Mouse (Mus musculus): ENCODE measurements around the gene Ptpn14. TPM values are rescaled to one million over a fixed set of nuclear protein-coding genes. Genes with fewer than 3 reads are reported as not detected.

Ptpn14 gene
- polyA plus RNA-seq, 1 experiment from 2014 or later: 0.03 TPM

DNA sequence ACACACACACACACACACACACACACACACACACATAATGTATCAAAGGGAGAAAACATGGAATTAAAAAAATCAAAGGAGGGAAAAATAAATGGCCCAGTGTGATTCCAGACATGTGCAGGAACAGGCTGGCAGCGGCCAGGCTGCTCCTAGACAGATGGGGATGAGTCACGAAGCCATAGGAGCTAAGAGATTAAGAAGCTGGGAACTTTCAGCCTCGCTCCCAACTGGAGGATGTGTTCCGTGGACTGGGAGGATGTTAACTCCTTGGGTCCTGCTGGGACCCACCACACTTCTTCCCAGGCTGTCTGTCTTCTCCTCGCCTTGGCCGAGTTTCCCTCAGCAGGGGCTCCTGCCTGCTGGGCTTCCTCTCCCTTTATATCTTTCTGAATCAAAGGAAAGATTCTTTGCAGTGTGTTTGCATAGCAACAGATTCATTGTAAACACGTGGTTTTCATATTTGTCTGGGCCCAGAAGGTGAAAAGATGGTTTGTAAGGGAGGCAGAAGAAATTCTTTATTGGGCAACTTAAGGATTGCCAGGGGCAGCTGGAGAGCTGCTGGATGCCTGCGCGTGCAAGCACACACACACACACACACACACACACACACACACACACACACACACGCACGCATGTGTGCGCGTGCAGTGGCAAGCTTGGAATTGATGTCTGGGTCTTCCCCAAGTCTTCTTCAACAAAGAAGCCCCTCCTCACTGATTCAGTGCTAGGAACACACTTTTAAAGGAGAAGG, 72.3 kb downstream of the Ptpn14 start:
- Histone ChIP-seq H3K79me2 (ENCODE audit: inconsistent target) (no peaks in the 10 kb centered on the region), H3K27ac (no peak overlapping the region), H3K4me3 (ENCODE audit: inconsistent target) (no peak overlapping the region), H3K36me3 (ENCODE audit: inconsistent target) (no peaks in the 10 kb centered on the region)
- 95% methylated on average over 9 of the region's 13 CpGs for WGBS (ENCODE audit: missing documents)

- Histone ChIP-seq H3K36me3 (ENCODE audit: inconsistent target) (no peaks in the 10 kb centered on the region), H3K27ac (no peak overlapping the region), H3K4me3 (ENCODE audit: inconsistent target) (no peak overlapping the region), H3K79me2 (ENCODE audit: inconsistent target) (no peaks in the 10 kb centered on the region)
- 79% methylated on average over 4 of the region's 4 CpGs for WGBS (ENCODE audit: missing documents)
Measured at GRCm38 (mm10) chr1:189801303-189801702, 73.2 kb downstream of the Ptpn14 start.

DNA sequence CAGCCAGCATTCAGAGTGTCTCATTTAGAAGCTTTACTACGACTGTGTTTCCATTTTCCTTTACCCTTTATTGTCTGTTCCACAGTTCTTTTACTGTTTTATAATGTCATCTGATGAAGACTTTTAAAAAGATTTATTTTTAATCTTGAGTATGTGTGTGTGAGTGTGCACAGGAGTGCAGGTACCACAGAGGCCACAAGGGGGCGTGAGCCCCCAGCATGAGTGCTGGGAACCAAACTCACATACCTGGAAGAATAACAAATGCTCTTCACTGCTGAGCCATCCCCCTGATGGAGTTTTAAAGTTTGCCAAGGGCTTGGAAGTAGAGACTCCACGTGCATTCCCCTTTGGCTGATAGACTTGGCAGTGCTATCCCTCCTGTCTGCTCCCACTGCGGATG, 74.5 kb downstream of the Ptpn14 start:
- H3K4me3 ChIP-seq (ENCODE audit: inconsistent target): no peak overlapping the region
- WGBS (ENCODE audit: missing documents): 99% methylated on average over 4 of the region's 4 CpGs
- H3K79me2 ChIP-seq (ENCODE audit: inconsistent target): no peaks in the 10 kb centered on the region
- H3K36me3 ChIP-seq (ENCODE audit: inconsistent target): no peaks in the 10 kb centered on the region
- no peak overlapping the region for H3K27ac ChIP-seq

DNA sequence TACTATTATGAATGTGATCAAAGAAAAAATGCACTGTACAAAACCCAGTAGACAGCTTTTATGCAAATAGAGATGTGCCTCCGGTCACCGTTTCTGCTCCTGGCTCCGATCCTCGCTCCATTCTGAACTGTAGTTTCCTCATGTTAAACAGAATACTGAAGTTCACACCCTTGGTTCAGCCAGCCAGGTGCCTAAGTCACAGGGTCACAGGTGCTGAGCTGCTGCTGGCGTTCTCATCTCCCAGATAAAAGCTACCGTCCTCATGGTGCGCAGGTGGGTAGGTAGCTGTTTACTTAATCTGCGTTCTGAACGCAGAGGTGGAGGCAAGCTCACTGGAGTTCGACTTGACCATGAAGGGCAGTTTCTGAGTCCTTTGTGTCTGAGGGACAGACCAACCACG, 75.7 kb downstream of the Ptpn14 start:
- no peak overlapping the region for H3K27ac ChIP-seq
- no peaks in the 10 kb centered on the region for H3K36me3 ChIP-seq (ENCODE audit: inconsistent target)
- H3K4me3 ChIP-seq (ENCODE audit: inconsistent target): no peak overlapping the region
- no peaks in the 10 kb centered on the region for H3K79me2 ChIP-seq (ENCODE audit: inconsistent target)
- WGBS (ENCODE audit: missing documents): 93% methylated on average over 11 of the region's 11 CpGs

DNA sequence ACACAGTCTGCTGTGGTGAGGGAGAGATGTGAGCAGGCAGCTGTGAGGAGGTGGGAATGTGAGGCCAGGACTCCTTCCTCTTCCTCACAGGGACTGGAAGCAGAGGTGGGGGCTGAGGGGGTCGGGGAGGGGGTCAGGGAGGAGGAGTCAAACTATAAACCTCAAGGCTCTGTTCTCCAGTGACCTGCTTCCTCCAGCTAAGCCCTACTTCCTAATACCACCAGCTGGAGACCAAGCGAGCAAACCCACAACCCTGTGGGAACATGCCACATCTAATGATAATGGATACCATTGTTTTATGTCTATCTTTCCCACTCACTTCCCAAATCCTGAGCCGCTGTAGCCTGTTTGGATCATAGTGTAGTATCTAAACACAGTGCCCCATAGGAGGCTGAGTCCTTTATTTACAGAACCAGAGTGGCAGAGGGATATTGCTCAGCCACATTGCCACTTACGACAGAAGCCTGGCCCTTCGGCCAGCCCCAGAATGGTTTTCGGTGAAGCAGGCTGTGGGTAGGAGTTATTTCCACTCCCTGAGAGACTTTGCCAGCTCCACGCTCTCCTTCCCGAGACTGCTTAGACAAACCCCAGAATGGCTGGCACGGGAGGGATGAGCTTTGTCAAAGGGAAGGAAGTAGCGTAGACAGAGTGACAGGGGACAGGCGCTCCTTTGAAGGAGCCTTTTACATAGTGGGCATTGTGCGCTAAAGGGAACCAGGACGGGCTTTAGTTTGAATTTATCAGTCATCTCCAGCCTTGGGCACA, 78.6 kb downstream of the Ptpn14 start:
- H3K36me3 ChIP-seq (ENCODE audit: inconsistent target): no peaks in the 10 kb centered on the region
- 76% methylated on average over 13 of the region's 13 CpGs for WGBS (ENCODE audit: missing documents)
- H3K4me3 ChIP-seq (ENCODE audit: inconsistent target): no peak overlapping the region
- H3K79me2 ChIP-seq (ENCODE audit: inconsistent target): no peaks in the 10 kb centered on the region
- H3K27ac ChIP-seq: no peak overlapping the region

DNA sequence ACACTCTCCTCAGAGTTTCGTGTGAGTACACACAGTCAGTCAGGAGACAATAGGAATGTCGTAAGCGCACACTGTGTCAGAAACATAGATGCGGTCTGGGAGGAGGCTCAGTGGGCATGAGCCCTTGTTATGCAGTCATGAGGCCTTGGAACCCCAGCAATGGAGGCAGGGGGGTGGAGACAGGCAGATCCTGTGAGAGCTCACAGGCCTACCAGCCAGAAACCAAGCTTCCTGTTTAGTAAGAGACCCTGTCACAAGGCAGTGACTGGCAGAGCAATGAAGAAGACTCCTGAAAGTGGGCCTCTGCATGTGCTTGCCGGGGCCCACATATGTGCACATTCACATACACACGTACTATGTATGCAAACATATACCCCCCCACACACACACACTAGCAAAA, 79.9 kb downstream of the Ptpn14 start:
- WGBS (ENCODE audit: missing documents): 92% methylated on average over 6 of the region's 6 CpGs

DNA sequence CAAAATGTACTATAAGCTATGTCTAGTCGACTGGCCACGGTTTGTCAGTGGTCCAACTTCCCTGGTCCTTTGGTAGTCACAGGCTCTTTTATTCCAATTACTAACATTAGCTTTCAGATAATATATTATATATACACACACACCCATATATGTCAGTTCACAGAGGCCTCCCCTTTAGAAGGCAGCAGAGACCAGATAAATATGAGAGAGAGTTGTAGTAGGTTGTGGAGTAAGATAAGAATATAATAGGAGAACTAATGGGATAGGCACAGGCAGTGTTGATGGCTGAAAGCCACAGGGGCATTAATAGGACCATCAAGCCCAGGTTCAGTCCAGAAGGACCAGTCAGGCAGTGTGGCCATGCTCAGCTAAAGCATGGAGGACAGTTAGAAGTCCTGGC, 80.4 kb downstream of the Ptpn14 start:
- no peak overlapping the region for H3K27ac ChIP-seq
- 78% methylated on average over 2 of the region's 2 CpGs for WGBS (ENCODE audit: missing documents)

More for the DNA sequence above, 79.9 kb downstream of the Ptpn14 start:
- no peaks in the 10 kb centered on the region for H3K79me2 ChIP-seq (ENCODE audit: inconsistent target)
- no peak overlapping the region for H3K4me3 ChIP-seq (ENCODE audit: inconsistent target)
- H3K27ac ChIP-seq: no peak overlapping the region
- no peaks in the 10 kb centered on the region for H3K36me3 ChIP-seq (ENCODE audit: inconsistent target)

DNA sequence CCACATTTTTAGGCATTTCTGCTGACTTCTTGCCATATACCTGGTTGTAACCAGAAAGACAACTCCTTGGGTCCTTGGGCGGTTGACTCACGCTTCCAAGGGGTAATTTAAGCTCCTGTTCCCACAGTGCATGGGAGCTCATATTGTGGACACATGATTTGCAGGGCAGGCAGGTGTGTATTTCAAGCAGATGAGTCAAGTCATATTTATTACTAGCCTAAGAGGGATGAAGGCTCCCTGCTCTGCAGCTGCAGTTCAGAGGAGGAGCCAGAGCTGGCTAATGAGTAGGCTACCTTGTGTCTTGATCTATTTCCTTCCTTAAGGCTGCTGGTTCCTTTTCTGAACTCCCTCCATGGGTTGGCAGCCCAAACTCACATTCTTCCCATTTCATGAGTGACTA, 83.7 kb downstream of the Ptpn14 start:
- no peak overlapping the region for H3K27ac ChIP-seq
- H3K4me3 ChIP-seq (ENCODE audit: inconsistent target): no peak overlapping the region
- 94% methylated on average over 2 of the region's 2 CpGs for WGBS (ENCODE audit: missing documents)
- H3K36me3 ChIP-seq (ENCODE audit: inconsistent target): no peaks in the 10 kb centered on the region
- H3K79me2 ChIP-seq (ENCODE audit: inconsistent target): no peaks in the 10 kb centered on the region

More for the DNA sequence above, 80.4 kb downstream of the Ptpn14 start:
- Histone ChIP-seq H3K79me2 (ENCODE audit: inconsistent target) (no peaks in the 10 kb centered on the region), H3K4me3 (ENCODE audit: inconsistent target) (no peak overlapping the region), H3K36me3 (ENCODE audit: inconsistent target) (no peaks in the 10 kb centered on the region)

DNA sequence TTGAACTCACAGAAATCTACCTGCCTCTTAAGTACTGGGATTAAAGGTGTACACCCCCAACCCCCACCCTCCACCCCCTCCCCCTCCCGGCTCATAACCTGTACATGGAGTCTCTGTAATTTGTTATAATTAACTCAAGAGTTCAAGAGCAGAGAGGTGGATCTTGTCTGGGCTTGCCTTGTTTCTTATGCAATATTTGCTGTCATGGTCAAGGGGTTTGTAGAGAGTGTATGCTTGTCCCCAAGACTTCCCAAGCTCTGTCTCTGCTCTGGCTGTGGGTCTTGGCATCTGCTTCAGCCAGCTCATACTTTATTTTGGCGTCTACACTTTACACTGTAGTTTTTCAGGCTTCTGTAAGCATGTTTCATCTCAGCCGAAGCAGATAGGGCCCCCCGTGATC, 86.3 kb downstream of the Ptpn14 start:
- no peak overlapping the region for H3K27ac ChIP-seq
- 90% methylated on average over 4 of the region's 4 CpGs for WGBS (ENCODE audit: missing documents)
- no peak overlapping the region for H3K4me3 ChIP-seq (ENCODE audit: inconsistent target)
- no peaks in the 10 kb centered on the region for H3K79me2 ChIP-seq (ENCODE audit: inconsistent target)
- no peaks in the 10 kb centered on the region for H3K36me3 ChIP-seq (ENCODE audit: inconsistent target)

DNA sequence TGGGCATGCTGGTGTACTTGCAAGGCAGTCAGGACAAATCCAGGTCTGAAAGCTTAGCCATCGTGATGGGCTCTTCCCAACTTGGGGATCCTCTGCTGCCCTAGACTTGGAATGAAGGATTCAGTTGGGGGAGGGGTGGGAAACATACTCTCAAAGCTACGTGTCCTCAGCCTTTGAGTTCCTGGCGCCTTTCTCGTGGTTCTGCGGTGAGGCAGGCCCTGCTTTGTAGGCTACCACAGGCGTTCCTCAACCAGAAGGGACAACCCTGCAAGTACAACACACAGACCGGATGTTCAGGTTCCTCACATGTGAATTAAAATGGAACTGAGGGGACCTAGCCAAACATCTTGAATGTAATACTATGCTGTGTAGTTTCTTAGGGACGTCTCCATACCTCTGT, 89.0 kb downstream of the Ptpn14 start:
- Histone ChIP-seq H3K27ac (no peak overlapping the region), H3K4me3 (ENCODE audit: inconsistent target) (no peak overlapping the region), H3K79me2 (ENCODE audit: inconsistent target) (no peaks in the 10 kb centered on the region), H3K36me3 (ENCODE audit: inconsistent target) (no peaks in the 10 kb centered on the region)
- 67% methylated on average over 8 of the region's 8 CpGs for WGBS (ENCODE audit: missing documents)

DNA sequence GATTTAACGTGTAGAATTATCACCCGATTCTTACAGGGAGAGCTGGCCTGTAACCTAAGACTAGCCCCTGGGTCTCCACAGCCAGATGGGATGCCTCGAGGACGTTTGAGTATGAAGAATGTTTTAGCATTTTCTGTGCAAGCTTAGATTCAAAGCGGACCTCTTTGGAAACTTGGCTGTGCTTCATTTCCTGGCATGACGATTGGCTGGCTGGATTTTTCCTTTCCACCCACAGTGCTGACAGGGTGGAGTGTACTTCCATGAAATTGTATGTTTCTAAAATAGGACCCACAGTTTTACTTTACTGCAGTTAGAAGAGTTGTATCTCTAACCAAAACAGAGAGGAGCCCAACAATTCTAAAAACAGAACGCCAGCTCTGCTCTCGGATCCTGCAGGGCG, 89.7 kb downstream of the Ptpn14 start:
- 95% methylated on average over 9 of the region's 9 CpGs for WGBS (ENCODE audit: missing documents)
- no peak overlapping the region for H3K27ac ChIP-seq
- no peak overlapping the region for H3K4me3 ChIP-seq (ENCODE audit: inconsistent target)
- H3K79me2 ChIP-seq (ENCODE audit: inconsistent target): no peaks in the 10 kb centered on the region
- no peaks in the 10 kb centered on the region for H3K36me3 ChIP-seq (ENCODE audit: inconsistent target)

DNA sequence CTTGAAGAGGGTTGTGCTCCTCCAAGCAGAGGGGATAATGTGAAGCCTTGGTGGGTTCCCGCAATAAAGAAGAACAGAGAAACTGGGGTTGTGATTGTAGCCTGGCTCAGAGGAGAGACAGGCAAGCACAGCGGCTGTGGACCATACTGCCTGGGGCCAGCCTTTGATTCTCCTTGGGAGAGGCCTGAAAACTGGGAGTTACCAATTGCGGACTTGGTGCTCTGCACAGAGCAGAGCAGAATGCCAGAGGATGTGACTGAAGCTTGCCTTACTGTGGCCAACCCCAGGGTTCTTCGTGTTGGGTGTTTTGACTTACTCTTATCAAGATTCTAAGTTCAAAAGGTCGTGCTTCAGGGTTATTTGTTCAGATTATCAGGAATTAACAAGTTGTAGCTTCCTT, 92.0 kb downstream of the Ptpn14 start:
- Histone ChIP-seq H3K79me2 (ENCODE audit: inconsistent target) (no peaks in the 10 kb centered on the region), H3K36me3 (ENCODE audit: inconsistent target) (no peaks in the 10 kb centered on the region), H3K27ac (no peak overlapping the region), H3K4me3 (ENCODE audit: inconsistent target) (no peak overlapping the region)
- 82% methylated on average over 5 of the region's 5 CpGs for WGBS (ENCODE audit: missing documents)

DNA sequence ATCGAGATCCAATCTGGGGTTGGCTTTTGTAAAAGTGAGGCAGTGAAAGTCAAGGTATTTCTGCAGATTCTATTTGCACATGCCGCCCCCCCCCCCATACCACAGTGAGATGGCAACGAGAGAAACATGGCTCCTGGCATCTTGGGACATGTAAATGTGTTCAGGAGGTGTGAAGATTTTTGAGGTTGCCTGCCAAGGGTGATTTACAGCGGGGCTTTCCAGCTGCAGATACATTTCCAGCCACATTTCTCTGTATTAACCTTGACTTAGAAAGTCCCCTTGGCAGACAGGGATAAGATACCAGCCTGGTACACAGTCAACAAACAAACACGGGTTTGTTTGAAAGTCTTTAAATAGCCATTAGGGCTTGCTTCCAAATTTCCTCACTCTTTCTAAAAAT, 96.4 kb downstream of the Ptpn14 start:
- WGBS (ENCODE audit: missing documents): 90% methylated on average over 5 of the region's 5 CpGs
- no peaks in the 10 kb centered on the region for H3K36me3 ChIP-seq (ENCODE audit: inconsistent target)

DNA sequence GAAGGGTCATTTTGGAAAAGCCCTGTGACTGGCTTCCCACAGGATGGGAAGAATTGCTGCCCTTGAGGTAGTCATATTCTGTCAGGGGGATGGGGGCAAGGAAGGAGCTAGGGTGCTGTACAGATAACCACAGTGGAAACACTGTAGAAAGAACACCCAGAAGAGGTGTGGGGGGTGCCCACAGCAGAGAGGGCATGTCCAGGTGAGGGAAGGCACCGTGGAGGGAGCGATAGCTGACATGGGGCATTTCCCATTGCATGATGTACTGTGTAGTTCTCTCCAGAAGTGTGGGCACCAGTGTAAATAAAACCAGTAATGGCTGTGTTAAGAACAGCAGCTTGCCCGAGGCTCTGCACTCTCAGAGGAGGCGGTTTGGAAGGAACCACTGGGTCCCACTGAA, 102.3 kb downstream of the Ptpn14 start:
- Histone ChIP-seq H3K27ac (no peak overlapping the region), H3K4me3 (ENCODE audit: inconsistent target) (no peak overlapping the region), H3K36me3 (ENCODE audit: inconsistent target) (no peaks in the 10 kb centered on the region), H3K79me2 (ENCODE audit: inconsistent target) (no peaks in the 10 kb centered on the region)
- 88% methylated on average over 4 of the region's 4 CpGs for WGBS (ENCODE audit: missing documents)

More for the DNA sequence above, 96.4 kb downstream of the Ptpn14 start:
- no peaks in the 10 kb centered on the region for H3K79me2 ChIP-seq (ENCODE audit: inconsistent target)
- no peak overlapping the region for H3K27ac ChIP-seq
- H3K4me3 ChIP-seq (ENCODE audit: inconsistent target): no peak overlapping the region

DNA sequence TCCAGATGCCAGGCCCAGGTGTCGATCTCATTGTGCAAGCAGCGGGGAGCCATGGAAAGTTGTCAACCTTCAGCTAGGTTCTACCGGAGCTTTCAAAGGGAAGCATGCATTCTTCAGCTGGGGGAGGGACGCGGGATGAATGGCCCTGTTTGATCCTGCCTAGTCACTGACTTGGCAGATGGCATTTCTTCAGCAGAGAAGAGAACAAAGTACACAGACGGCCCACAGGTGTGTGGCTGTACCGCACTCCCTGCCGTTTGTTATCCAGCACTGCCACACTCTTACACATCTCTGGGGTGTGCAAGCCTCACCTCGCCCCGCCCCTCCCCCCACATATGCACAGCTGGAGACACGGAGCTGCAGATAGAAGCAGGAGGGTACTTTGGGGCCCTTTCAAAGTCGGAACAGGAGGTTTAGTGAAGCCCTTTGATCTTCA, 102.7 kb downstream of the Ptpn14 start:
- no peak overlapping the region for H3K27ac ChIP-seq
- H3K36me3 ChIP-seq (ENCODE audit: inconsistent target): no peaks in the 10 kb centered on the region
- H3K79me2 ChIP-seq (ENCODE audit: inconsistent target): no peaks in the 10 kb centered on the region
- no peak overlapping the region for H3K4me3 ChIP-seq (ENCODE audit: inconsistent target)
- 76% methylated on average over 12 of the region's 12 CpGs for WGBS (ENCODE audit: missing documents)
